Mouse (Mus musculus) erythroblast, adult 5-6 weeks (primary cell): ENCODE data around the gene Xpo5. TPM values are rescaled to one million over a fixed set of nuclear protein-coding genes. Genes with fewer than 3 reads are reported as not detected.
A peak's percentile ranks its signal among the peaks of the same experiment; 100 is the strongest.

ENCODE experiments used
- ATAC-seq: replicated peaks from 2 replicates; pipeline ENCODE4 v1.8.0; 2016; ENCODE audit warnings: moderate number of reproducible peaks, mild to moderate bottlenecking, moderate TSS enrichment, inconsistent platforms; ENCODE audit not compliant: poor library complexity, low FRiP score, severe bottlenecking
- total RNA-seq, 2 experiments: library from RNA; stranded (forward) in 1 of 2; stranded (reverse) in 1 of 2; fragments of 150-400 nt in 1 of 2; fragments of 200-764, 138-1000 nt in 1 of 2; gene quantifications; 2 replicates each; pipeline versions ENCODE4 v1.2.3 to v1.2.4; 2015 to 2017; ENCODE audit warnings: low replicate concordance in 2 of 2

The Xpo5 gene
- total RNA-seq, 2 experiments from 2014 or later, result 9.0 to 14.9 TPM

DNA sequence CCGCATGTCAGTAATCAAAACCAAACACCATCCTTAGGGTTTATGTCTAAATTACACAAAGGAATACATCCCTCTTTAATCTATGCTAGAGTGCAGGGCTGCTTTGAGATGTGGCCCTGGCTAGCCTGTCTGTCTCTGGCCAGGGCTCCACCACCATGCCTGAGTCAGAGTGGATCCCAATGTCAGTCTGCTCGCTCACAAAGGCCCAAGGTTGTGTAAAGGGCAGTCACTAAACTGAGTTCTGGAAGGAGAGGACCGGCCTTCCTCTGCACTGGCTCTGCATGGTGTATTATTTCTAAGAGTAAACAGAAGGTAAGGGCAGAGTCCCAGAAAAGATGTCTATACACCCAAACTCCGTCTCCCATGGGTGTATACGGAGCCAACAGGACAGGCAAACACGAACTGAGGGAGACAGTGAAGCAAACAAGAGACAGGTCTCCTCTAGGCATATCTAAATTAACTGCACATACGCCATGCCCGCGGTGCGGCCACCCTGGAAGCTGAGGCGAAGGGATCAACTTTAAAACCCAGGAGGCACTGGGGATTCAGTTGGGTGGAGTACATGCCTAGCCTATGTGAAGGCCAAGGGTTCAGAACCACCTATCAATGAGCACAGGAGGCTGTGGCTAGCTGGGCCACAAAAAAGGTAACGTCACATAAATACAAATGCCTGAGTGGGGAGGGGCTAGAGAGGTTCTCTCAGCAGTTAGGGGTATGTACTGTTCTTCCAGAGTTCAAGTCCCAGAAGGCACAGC, 75.6 kb downstream of the Xpo5 start:
- ATAC-seq, result no peak

DNA sequence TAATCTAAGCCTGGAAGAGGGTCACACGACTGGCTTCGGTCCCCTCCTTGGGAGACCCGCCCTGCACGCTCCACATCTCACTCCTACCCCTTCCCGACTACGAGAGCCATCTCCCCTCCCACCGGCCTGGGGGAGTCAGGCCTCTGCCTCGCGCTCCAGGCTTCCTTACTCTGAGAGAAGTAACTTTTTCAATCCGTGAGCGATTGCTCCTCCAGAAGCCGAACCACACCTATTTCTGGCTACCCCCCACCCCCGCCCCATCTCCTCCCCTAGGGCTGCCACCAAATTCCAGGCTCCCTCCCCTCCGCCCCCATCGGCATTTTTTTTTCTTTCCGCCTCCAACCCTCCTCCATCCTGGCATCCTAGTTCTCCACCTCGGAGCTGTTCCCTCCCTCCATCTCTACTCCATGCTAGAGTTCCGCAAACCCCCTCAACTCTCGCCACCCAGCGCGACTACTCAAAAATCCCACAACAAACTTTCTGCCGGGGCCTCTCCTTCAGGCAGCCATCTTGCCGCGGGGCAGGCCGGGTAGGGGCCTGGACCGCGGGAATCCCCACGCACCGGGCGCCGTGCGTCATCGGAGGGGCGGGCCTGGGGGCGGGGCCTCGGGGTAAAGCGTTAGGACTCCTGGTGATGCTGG, 80.0 kb downstream of the Xpo5 start, which contains the start of gene Tjap1:
Tjap1 (minus strand) TSS at position 544 of the 641 bp plus-strand sequence.
- ATAC-seq, result peak; percentile 93

- ATAC-seq, result no peak
Measured at GRCm38 (mm10) chr17:46283140-46283539, 80.6 kb downstream of the Xpo5 start.

GRCm38 (mm10) chr17:46283911-46284310, 81.3 kb downstream of the Xpo5 start:
- no peak for ATAC-seq

DNA sequence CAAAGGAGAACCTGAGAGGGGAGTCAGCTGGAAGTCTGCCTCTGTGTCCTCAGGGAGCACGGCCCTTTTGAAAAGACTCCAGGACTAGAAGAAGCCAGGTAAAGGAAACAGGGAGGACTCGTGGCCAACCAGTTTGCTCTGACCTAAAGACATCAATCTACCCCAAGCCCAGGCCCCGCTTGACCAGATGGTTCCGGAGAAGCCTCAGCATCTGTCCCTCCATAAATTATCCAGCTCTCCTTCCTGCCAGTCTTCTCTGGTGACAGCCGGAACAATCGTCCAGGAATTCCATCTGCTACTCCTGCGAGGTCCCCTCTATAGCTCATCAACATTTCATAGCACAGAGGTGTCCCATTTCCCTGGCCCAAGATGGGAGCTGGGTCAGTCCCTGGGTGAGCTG, 82.1 kb downstream of the Xpo5 start:
- ATAC-seq, result no peak

GRCm38 (mm10) chr17:46285407-46285806, 82.8 kb downstream of the Xpo5 start:
- no peak for ATAC-seq

DNA sequence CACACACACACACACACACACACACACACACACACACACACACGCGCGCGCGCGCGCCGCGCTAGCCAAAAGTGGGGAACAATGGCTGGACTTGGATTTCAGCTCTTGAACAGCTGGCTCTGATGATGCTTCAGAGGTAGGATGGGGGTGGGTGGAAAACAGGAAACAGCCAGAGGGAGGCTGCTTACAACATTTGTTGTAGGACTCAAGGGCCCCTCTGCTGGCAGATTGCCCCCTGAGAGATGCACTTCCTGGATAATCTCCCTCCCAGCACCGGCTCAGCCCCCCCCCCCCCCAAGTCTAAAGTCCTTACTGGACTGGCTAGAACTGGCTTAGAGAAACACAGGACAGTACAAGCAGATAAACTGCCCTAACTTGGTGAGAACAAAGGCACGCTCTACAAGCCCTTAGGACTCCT, 85.1 kb downstream of the Xpo5 start:
- ATAC-seq, result no peak

Other genes starting within 250 kb of the Xpo5 start
- 8.8 and 14.8 TPM in 2 replicates for gene Vegfa, start 170.4 kb upstream of the Xpo5 start, total RNA-seq (2015; ENCODE audit: low replicate concordance)
- gene Vegfa, start 170.4 kb upstream of the Xpo5 start, total RNA-seq (2017; ENCODE audit: low replicate concordance), result 5.7 and 11.3 TPM in 2 replicates
- gene Mrps18a, start 91.8 kb upstream of the Xpo5 start, total RNA-seq (2015; ENCODE audit: low replicate concordance), result 8.6 and 20.9 TPM in 2 replicates
- 3.6 and 21.0 TPM in 2 replicates for gene Mrps18a, start 91.8 kb upstream of the Xpo5 start, total RNA-seq (2017; ENCODE audit: low replicate concordance)
- 2.1 TPM in 1 of 2 replicates, not detected in the other for gene Rsph9, start 58.6 kb upstream of the Xpo5 start, total RNA-seq (2015; ENCODE audit: low replicate concordance)
- 0.42 and 7.3 TPM in 2 replicates for gene Rsph9, start 58.6 kb upstream of the Xpo5 start, total RNA-seq (2017; ENCODE audit: low replicate concordance)
- gene Mad2l1bp, start 49.2 kb upstream of the Xpo5 start, total RNA-seq (2015; ENCODE audit: low replicate concordance), result 33.0 and 66.5 TPM in 2 replicates
- 30.2 and 33.7 TPM in 2 replicates for gene Mad2l1bp, start 49.2 kb upstream of the Xpo5 start, total RNA-seq (2017; ENCODE audit: low replicate concordance)
- gene Gtpbp2, start 41.8 kb upstream of the Xpo5 start, total RNA-seq (2015; ENCODE audit: low replicate concordance), result 296 and 371 TPM in 2 replicates
- gene Gtpbp2, start 41.8 kb upstream of the Xpo5 start, total RNA-seq (2017; ENCODE audit: low replicate concordance), result 714 and 945 TPM in 2 replicates
- gene Polh, start 137 bp upstream of the Xpo5 start, total RNA-seq (2015; ENCODE audit: low replicate concordance), result 4.6 and 4.8 TPM in 2 replicates
- gene Polh, start 137 bp upstream of the Xpo5 start, total RNA-seq (2017; ENCODE audit: low replicate concordance), result 14.9 and 17.8 TPM in 2 replicates
- gene Polr1c, start 45.3 kb downstream of the Xpo5 start, total RNA-seq (2015; ENCODE audit: low replicate concordance), result 14.8 and 18.8 TPM in 2 replicates
- gene Polr1c, start 45.3 kb downstream of the Xpo5 start, total RNA-seq (2017; ENCODE audit: low replicate concordance), result 9.6 and 15.1 TPM in 2 replicates
- 15.4 and 42.8 TPM in 2 replicates for gene Yipf3, start 45.3 kb downstream of the Xpo5 start, total RNA-seq (2015; ENCODE audit: low replicate concordance)
- gene Yipf3, start 45.3 kb downstream of the Xpo5 start, total RNA-seq (2017; ENCODE audit: low replicate concordance), result 22.7 and 29.7 TPM in 2 replicates
- 0.42 TPM in 1 of 2 replicates, not detected in the other for gene Lrrc73, start 50.7 kb downstream of the Xpo5 start, total RNA-seq (2015; ENCODE audit: low replicate concordance)
- gene Lrrc73, start 50.7 kb downstream of the Xpo5 start, total RNA-seq (2017; ENCODE audit: low replicate concordance), result 0.42 and 1.4 TPM in 2 replicates
- gene Tjap1, start 80.2 kb downstream of the Xpo5 start, total RNA-seq (2015; ENCODE audit: low replicate concordance), result 4.0 and 23.1 TPM in 2 replicates
- gene Tjap1, start 80.2 kb downstream of the Xpo5 start, total RNA-seq (2017; ENCODE audit: low replicate concordance), result 12.3 and 28.2 TPM in 2 replicates
- gene Dlk2, start 94.6 kb downstream of the Xpo5 start, total RNA-seq (2015; ENCODE audit: low replicate concordance), result not detected in 2 replicates
- not detected in 2 replicates for gene Dlk2, start 94.6 kb downstream of the Xpo5 start, total RNA-seq (2017; ENCODE audit: low replicate concordance)
- 0.84 and 2.5 TPM in 2 replicates for gene Abcc10, start 125.6 kb downstream of the Xpo5 start, total RNA-seq (2015; ENCODE audit: low replicate concordance)
- gene Abcc10, start 125.6 kb downstream of the Xpo5 start, total RNA-seq (2017; ENCODE audit: low replicate concordance), result 0.51 and 1.1 TPM in 2 replicates
- 3.6 and 5.6 TPM in 2 replicates for gene Zfp318, start 180.9 kb downstream of the Xpo5 start, total RNA-seq (2015; ENCODE audit: low replicate concordance)
- 3.9 and 4.7 TPM in 2 replicates for gene Zfp318, start 180.9 kb downstream of the Xpo5 start, total RNA-seq (2017; ENCODE audit: low replicate concordance)
- not detected in 2 replicates for gene Crip3, start 226.1 kb downstream of the Xpo5 start, total RNA-seq (2015; ENCODE audit: low replicate concordance)
- not detected in 2 replicates for gene Crip3, start 226.1 kb downstream of the Xpo5 start, total RNA-seq (2017; ENCODE audit: low replicate concordance)
- not detected in 2 replicates for gene Slc22a7, start 235.7 kb downstream of the Xpo5 start, total RNA-seq (2015; ENCODE audit: low replicate concordance)
- not detected in 2 replicates for gene Slc22a7, start 235.7 kb downstream of the Xpo5 start, total RNA-seq (2017; ENCODE audit: low replicate concordance)